Mouse (Mus musculus) thymus, adult 2 months (tissue): ENCODE results near the gene Helq. TPM values are rescaled to one million over a fixed set of nuclear protein-coding genes. Genes with fewer than 3 reads are reported as not detected.
A peak's percentile ranks its signal among the peaks of the same experiment; 100 is the strongest.

Experiments
- DNase-seq: peaks from one replicate; pipeline ENCODE4 v3.0.0; 2021
- H3K27ac ChIP-seq: fragments of 200-500 bp; 2 replicates; pipeline ENCODE4 v1.5.1; 2012; ENCODE audit warnings: low read length, control low read depth; ENCODE audit not compliant: control insufficient read depth, insufficient read depth
- H3K27me3 ChIP-seq: fragments of 200-500 bp; 2 replicates; pipeline ENCODE4 v1.6.1; 2012; ENCODE audit warnings: mild to moderate bottlenecking, low read length, moderate library complexity, mixed read lengths; ENCODE audit not compliant: control insufficient read depth, insufficient read depth
- H3K36me3 ChIP-seq: fragments of 200-500 bp; 2 replicates; pipeline ENCODE4 v1.6.1; 2012; ENCODE audit warnings: mild to moderate bottlenecking, low read length, moderate library complexity; ENCODE audit not compliant: control insufficient read depth, insufficient read depth
- H3K4me1 ChIP-seq: fragments of 200-500 bp; replicated peaks from 2 replicates; pipeline ENCODE4 v1.6.1; 2012; ENCODE audit warnings: low read length; ENCODE audit not compliant: control insufficient read depth, insufficient read depth
- H3K4me3 ChIP-seq: fragments of 200-500 bp; 2 replicates; pipeline ENCODE4 v1.5.1; 2012; ENCODE audit warnings: mild to moderate bottlenecking, low read length, control low read depth, moderate library complexity; ENCODE audit not compliant: control insufficient read depth, insufficient read depth
- CTCF ChIP-seq: fragments of 200-500 bp; IDR thresholded peaks from 2 replicates; pipeline ENCODE4 v1.5.1; 2012; ENCODE audit warnings: mild to moderate bottlenecking, control low read depth, low read length, moderate library complexity, borderline replicate concordance; ENCODE audit not compliant: control insufficient read depth, poor library complexity, insufficient read depth; ENCODE audit errors: extremely low read depth
- POLR2A ChIP-seq: fragments of 200-500 bp; IDR thresholded peaks from 2 replicates; pipeline ENCODE4 v1.6.1; 2012; ENCODE audit warnings: mild to moderate bottlenecking, low read length, control low read depth, moderate library complexity; ENCODE audit not compliant: control insufficient read depth, poor library complexity, insufficient read depth; ENCODE audit errors: extremely low read depth
- WGBS: fragments of 180-500 bp; shearing (Covaris S2); methylation state at CpG from one replicate; pipeline ENCODE4 v1.1.7; 2018; 5-methylcytosine and 5-hydroxymethylcytosine counted together
- polyA plus RNA-seq: library from polyadenylated mRNA; depleted of rRNA; stranded (reverse); fragments of >200 nt; gene quantifications from 2 replicates; pipeline ENCODE4 v1.2.3, GENCODE M21; 2012; rRNA removed

The Helq gene
- polyA plus RNA-seq, 1 experiment: 15.6 TPM

DNA sequence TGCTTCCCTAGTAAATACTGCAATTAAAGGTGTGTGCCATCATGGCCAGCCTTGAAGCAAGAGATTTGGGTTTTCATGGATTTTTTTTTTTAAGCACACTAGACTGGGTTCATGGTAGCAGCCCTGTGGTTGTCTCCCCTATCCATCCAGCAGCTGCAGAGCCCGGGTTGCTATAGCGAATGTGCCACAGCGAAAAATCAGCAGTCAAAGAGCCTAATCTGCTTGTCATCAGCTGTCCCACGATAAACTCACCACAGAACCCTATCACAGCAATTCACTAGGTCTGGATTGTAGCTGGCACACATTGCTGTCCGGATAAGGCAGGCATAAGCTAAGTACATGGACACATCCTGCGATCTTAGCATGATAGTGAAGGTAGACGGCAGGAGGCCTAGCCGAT lies 61.5 kb downstream of the Helq start:
- TF ChIP-seq CTCF (no peak), POLR2A (no peak)
- WGBS: 57% methylated on average over 8 of the region's 8 CpGs
- H3K27me3 ChIP-seq: no peaks in the 10 kb centered on the region
- H3K27ac ChIP-seq: no peak overlapping the region
- peaks cover 6% of the 10 kb centered on the region for H3K4me1 ChIP-seq
- no peak for DNase-seq
- H3K36me3 ChIP-seq: no peaks in the 10 kb centered on the region
- H3K4me3 ChIP-seq: no peak overlapping the region

DNA sequence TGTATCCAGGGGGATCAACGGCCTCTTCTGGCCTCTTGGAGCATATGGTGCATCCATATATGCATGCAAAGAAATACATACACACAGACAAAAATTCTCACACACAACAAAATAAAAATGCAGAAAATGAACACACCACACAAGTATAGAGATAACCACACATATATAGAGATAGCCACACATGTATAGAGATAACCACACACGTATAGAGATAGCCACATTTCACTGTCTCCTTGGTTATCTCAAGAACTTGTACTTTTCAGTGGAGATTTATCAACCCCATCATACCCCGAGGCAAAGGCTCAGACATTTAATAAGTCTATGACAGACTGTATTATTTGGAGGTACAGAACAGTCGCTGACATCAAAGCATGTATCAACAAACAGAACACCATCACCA lies 63.9 kb downstream of the Helq start:
- whole genome bisulfite sequencing: 88% methylated on average over 4 of the region's 4 CpGs
- no peaks in the 10 kb centered on the region for H3K27me3 ChIP-seq

DNA sequence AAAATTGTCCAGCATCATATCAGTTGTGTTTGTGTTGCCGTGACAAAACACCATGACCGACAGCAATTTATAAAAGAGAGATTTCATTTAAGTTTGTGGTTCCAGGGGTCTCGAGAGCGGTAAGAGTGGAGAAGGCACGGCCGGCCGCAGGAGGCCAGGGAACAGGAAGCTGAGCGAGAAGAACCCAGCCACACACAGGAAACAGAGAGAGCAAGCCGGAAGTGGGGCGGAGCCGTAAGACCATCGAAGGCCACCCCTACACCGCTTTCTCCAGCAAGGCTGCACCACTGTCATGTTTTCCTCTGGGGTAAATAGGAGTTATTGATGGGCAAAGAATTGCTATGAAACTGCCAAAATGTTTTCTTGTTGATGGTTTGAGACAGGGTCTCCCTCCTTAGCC lies 69.6 kb downstream of the Helq start:
- peak overlapping the region; percentile 3; the same call in 1 of the 2 replicates for H3K4me3 ChIP-seq
- DNase-seq: peak; percentile 74
- H3K27me3 ChIP-seq: no peaks in the 10 kb centered on the region

More for the DNA sequence above, 63.9 kb downstream of the Helq start:
- Histone ChIP-seq H3K36me3 (no peaks in the 10 kb centered on the region), H3K4me3 (no peak overlapping the region), H3K27ac (no peak overlapping the region), H3K4me1 (peaks cover 6% of the 10 kb centered on the region)
- no peak for TF ChIP-seq CTCF
- no peak for TF ChIP-seq POLR2A
- DNase-seq: no peak

DNA sequence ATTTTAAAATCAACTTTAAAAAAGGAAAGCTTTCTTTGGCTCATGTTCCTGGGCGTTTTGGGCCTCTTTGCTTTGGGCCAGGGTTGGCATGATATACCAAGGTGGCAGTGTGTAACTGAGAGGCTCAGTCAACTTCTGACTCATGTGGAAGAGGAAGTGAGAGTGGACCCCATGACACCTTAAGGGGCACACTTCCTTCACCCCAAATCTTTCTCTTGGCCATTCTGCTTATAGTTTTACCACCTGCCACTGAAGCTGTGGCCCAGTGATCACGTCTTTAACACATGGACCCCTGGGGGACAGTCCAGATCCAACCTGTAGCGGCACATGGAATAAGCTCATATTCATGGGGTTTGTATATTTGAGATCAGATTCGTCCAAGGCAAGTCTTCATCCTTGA lies 72.4 kb downstream of the Helq start:
- no peak for TF ChIP-seq POLR2A
- no peak for TF ChIP-seq CTCF
- 78% methylated on average over 4 of the region's 4 CpGs for WGBS

More for the DNA sequence above, 69.6 kb downstream of the Helq start:
- WGBS: 5% methylated on average over 13 of the region's 13 CpGs
- Histone ChIP-seq H3K4me1 (peaks cover 2% of the 10 kb centered on the region; the same call in 1 of the 2 replicates), H3K36me3 (no peaks in the 10 kb centered on the region), H3K27ac (no peak overlapping the region)
- TF ChIP-seq POLR2A: 0 out of 2 replicates have a peak, but pooled peaks have one; percentile 26
- no peak for TF ChIP-seq CTCF

DNA sequence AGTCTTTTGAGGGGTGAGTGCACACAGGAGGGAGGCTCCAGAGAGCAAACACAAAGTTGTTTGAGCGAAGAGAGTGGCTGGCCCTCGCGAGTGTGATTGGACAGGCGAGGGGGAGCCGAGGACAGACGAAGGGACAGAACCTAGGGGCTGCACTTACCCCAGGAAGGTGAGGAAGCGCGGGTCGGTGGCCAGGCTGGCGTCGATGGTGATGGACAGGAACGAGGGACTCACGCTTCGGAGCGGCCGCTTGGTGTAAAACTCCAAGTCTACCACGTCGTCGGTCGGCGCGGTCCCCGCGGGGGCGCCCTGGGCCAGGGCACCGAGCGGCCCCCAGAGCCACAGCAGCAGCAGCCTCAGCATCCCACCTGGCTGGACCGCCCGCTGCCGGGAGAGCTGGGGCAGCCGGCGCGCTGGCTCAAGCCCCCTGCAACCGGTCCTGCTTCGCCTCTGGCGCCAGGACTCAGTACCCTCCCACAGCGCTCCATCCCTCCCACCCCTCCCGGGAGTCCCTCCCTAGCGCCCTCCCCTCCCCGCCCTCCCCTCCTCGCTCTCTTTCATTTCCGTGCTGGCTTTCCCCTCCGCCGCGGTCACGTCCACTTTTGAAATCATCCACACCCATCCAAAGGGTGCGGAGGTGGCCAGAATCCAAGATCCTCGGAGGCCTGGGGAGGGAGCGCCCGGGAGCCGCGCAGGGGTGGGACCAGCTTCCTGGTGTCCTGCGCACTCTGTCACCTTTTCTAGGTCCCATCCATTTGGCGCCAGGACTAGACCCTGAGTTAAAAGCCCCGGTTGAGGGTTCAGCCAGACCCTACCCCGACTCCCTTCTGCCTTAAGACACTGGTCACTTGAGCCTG lies 78.9 kb downstream of the Helq start, which contains the start of gene Hpse:
Gene Hpse (minus strand): TSS at position 482 of the 854 bp plus-strand sequence.
- Histone ChIP-seq H3K27ac (no peak within 1 kb of the TSS), H3K4me1 (peaks cover 9% of the 10 kb centered on the region), H3K4me3 (peak within 1 kb of the TSS; percentile 50), H3K36me3 (no peaks in the 10 kb centered on the region), H3K27me3 (no peaks in the 10 kb centered on the region)
- TF ChIP-seq POLR2A (no peak), CTCF (peak; percentile 17; the same call in 1 of the 2 replicates)
- 5% methylated on average over 55 of the region's 56 CpGs for WGBS
- peak; percentile 43 for DNase-seq

More for the DNA sequence above, 72.4 kb downstream of the Helq start:
- no peaks in the 10 kb centered on the region for H3K36me3 ChIP-seq
- peaks cover 2% of the 10 kb centered on the region; the same call in 1 of the 2 replicates for H3K4me1 ChIP-seq
- DNase-seq: no peak
- H3K27ac ChIP-seq: no peak overlapping the region
- H3K4me3 ChIP-seq: no peak overlapping the region
- no peaks in the 10 kb centered on the region for H3K27me3 ChIP-seq

DNA sequence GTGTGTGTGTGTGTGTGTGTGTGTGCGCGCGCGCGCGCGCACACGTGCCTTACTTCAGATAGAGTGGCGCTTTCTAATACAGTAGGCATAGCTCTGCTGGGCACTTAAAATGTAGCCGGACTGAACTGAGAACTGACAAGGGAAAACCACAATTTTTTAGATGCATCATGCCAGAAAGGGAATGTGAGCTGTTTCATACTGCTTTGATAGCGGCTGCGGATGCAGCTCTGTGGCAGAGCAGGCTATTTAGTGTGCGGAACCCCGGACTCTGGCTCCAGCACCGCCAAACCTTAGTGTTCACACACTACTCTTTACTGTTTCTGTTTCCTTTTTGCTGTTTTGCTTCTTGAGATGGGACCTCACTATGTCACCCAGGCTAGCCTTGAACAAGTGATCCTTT lies 81.6 kb downstream of the Helq start:
- H3K27me3 ChIP-seq: no peaks in the 10 kb centered on the region
- no peak overlapping the region for H3K4me3 ChIP-seq
- TF ChIP-seq POLR2A (no peak), CTCF (no peak)
- DNase-seq: no peak
- 40% methylated on average over 15 of the region's 15 CpGs for WGBS
- H3K36me3 ChIP-seq: no peaks in the 10 kb centered on the region
- H3K4me1 ChIP-seq: peaks cover 9% of the 10 kb centered on the region
- H3K27ac ChIP-seq: no peak overlapping the region

Other genes with a start within 250 kb of the Helq start
- 118 and 153 TPM in 2 replicates for gene Plac8, start 226.4 kb downstream of the Helq start, polyA plus RNA-seq
- gene Coq2, start 123.5 kb downstream of the Helq start, polyA plus RNA-seq: 90.2 and 114 TPM in 2 replicates
- 3.1 and 4.7 TPM in 2 replicates for gene Hpse, start 78.9 kb downstream of the Helq start, polyA plus RNA-seq
- gene Mrps18c, start within 50 bp of the Helq start, polyA plus RNA-seq: 19.4 and 21.0 TPM in 2 replicates
- gene Abraxas1, start 22.4 kb upstream of the Helq start, polyA plus RNA-seq: 7.9 and 9.4 TPM in 2 replicates
- gene Gpat3, start 47.1 kb upstream of the Helq start, polyA plus RNA-seq: 1.6 and 1.9 TPM in 2 replicates